Mouse (Mus musculus): Measurements from ENCODE around the gene Gm13103. TPM values are rescaled to one million over a fixed set of nuclear protein-coding genes. Genes with fewer than 3 reads are reported as not detected.

Gm13103 gene
- not detected for polyA plus RNA-seq (2017; shearing (Covaris generic))

GRCm38 (mm10) chr4:143846197-143846596 is at the start of gene Gm13103:
TSS of gene Gm13103 (plus strand) at chr4:143846497.

GRCm38 (mm10) chr4:143815993-143816392 is 30.3 kb upstream of the Gm13103 start, which contains the start of gene Gm13084:
TSS of gene Gm13084 (minus strand) at chr4:143816093.

GRCm38 (mm10) chr4:143900280-143900679 is 54.0 kb downstream of the Gm13103 start, which contains the start of gene Pramef6:
TSS of gene Pramef6 (minus strand) at chr4:143900380.

Other genes with a start within 250 kb of the Gm13103 start
- gene Gm13083, start 231.5 kb upstream of the Gm13103 start, polyA plus RNA-seq (2017; shearing (Covaris generic)): not detected
- not detected for gene Gm13088, start 189.3 kb upstream of the Gm13103 start, polyA plus RNA-seq (2017; shearing (Covaris generic))
- not detected for gene Gm13089, start 143.8 kb upstream of the Gm13103 start, polyA plus RNA-seq (2017; shearing (Covaris generic))
- not detected for gene Gm13078, start 127.0 kb upstream of the Gm13103 start, polyA plus RNA-seq (2017; shearing (Covaris generic))
- not detected for gene Gm13023, start 57.1 kb upstream of the Gm13103 start, polyA plus RNA-seq (2017; shearing (Covaris generic))
- not detected for gene Gm13084, start 30.4 kb upstream of the Gm13103 start, polyA plus RNA-seq (2017; shearing (Covaris generic))
- gene Pramef6, start 53.9 kb downstream of the Gm13103 start, polyA plus RNA-seq (2017; shearing (Covaris generic)): not detected
- not detected for gene Pramef25, start 104.5 kb downstream of the Gm13103 start, polyA plus RNA-seq (2017; shearing (Covaris generic))
- gene Gm13101, start 120.5 kb downstream of the Gm13103 start, polyA plus RNA-seq (2017; shearing (Covaris generic)): not detected
- gene Pramef17, start 147.9 kb downstream of the Gm13103 start, polyA plus RNA-seq (2017; shearing (Covaris generic)): not detected
- 0.12 TPM for gene Pramel4, start 212.6 kb downstream of the Gm13103 start, polyA plus RNA-seq (2017; shearing (Covaris generic))

All from inflammation-experienced regulatory T-cells, adult 16 weeks (primary cell).